Mouse (Mus musculus): ENCODE results near the gene Gm10283.
"Not testable (repeated sequence)": the region's sequence is repeated elsewhere in the genome, so short reads cannot be mapped to it uniquely, and the experiment has no call there.

Gm10283 gene

DNA sequence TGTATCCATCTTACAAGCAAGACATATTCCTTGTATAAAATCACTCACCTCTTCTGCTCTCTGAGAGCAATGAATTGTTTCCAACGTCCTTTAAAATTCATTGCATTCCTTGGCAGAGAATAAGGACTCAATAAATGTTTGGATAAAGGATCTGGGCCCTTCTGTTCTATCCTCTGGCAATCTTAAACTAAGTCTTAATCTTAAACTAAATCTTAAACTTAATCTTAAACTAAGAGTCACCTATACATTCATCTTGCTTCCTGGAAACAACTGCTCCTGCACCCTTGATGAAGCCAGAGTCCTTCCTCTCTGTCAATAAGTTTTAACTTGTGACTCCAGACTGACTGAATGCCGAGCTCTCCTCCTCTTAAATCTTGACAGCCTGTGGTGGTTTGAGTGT, at the start of gene Gm10283:
Gene Gm10283 (minus strand): TSS at position 101 of the 400 bp plus-strand sequence.
- no peak for DNase-seq (ENCODE audit: low spot score)

DNA sequence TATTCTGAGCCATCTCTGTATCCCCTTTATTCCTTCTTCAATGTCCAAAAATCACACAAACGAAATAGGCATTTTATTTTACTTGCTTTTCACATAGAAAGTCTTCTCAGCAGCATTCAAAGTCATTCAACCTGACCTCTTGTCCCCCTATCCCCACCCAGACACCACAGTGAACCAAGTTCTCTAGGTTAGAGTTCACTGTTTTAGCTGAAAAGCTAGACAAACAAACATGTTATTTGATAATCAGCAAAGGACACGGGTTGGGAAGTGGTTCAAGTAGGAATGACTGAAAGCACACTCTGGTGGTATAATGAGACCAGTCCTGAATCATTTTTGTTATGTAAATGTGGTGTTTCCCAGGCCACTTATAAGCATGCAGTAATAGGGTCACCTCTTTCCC, 31.9 kb upstream of the Gm10283 start:
- no peak for DNase-seq (ENCODE audit: low spot score)

GRCm38 (mm10) chr8:60518286-60518685, 15.3 kb upstream of the Gm10283 start:
- DNase-seq (ENCODE audit: low spot score) = no peak

GRCm38 (mm10) chr8:60505653-60506521, 2.9 kb upstream of the Gm10283 start, which contains the start of gene Aadat:
Gene Aadat, plus strand, starts transcription at chr8:60505932.
- no peak for DNase-seq (ENCODE audit: low spot score)

DNA sequence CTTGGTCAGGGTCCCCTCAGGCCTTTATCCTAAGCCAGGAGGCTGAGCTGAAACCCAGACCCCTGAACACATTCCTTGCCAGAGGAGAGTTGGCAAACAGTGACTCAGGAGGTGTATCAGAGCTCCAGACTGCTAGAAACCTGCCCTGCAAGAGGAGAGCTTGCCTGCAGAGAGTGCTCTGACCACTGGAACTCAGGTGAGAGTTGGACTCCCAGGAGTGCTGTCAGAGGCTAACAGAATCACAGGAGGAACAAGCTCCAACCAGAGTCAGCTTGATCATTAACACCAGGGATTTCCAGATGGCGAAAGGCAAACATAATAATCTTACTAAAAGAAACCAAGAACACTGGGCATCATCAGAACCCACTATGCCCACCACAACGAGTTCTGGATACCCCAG, 8.0 kb downstream of the Gm10283 start:
- DNase-seq (ENCODE audit: low spot score) = not testable (repeated sequence)

DNA sequence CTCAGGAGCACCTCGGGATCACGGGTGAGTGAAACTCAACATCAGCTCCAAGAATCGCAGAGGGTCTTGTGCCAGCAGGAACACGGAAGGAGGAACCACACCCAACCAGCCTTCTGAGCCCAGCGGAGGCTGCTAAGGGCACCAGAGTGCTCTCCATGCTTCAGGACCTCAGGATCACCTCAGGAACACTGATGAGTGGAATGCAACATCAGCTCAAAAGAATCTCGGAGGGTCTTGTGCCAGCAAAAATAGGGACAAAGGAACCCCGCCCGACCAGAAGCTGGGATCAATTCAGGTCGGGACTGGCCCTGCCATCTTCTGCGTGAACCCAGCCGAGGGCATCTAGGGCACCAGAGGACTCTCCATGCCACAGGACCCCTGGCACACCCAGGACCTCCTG, 8.4 kb downstream of the Gm10283 start:
- DNase-seq (ENCODE audit: low spot score) = no peak

GRCm38 (mm10) chr8:60492471-60492870, 10.5 kb downstream of the Gm10283 start:
- DNase-seq (ENCODE audit: low spot score) = no peak

- no peak for DNase-seq (ENCODE audit: low spot score)
Observed at GRCm38 (mm10) chr8:60491871-60492270, 11.1 kb downstream of the Gm10283 start.

DNA sequence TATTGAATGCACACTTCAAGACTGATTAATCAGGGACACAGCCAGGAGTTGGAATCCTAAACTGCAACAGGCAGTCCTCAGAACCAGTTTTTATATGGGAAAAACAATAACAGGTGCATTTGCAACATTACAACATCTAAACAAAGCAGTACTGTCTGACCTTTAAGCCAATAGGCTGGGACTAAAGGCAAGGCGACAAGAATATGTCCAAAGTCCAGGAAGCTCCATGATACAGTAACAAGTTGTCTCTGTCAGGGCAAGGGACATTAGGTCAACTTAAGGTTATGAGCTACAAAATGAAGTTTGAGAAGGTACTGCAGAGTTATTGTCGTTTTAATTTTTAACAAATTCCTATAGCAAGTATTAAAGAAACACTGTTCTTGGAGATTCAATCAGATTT, 12.9 kb downstream of the Gm10283 start:
- no peak for DNase-seq (ENCODE audit: low spot score)

- no peak for DNase-seq (ENCODE audit: low spot score)
Observed at GRCm38 (mm10) chr8:60466686-60467335, 36.2 kb downstream of the Gm10283 start.

- no peak for DNase-seq (ENCODE audit: low spot score)
Observed at GRCm38 (mm10) chr8:60449296-60449695, 53.7 kb downstream of the Gm10283 start.

DNA sequence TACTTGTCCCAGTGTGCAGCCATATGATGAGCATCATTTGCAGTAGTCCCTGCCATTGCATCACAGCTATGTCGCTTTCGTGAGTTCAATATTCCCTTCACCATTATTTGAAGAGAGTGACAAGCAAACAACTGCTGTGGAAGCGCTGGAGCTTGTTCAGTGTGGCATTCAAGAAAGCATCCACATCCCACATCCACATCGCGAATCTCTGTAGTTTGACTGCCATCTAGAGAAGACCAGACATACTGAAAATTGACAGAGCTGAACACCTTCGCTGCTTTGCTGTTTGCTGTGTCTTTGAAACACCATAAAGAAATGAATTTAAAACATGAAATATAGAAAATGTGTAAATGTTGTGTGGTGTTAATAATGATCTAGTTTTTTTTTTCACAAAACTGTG, 58.0 kb downstream of the Gm10283 start:
- DNase-seq (ENCODE audit: low spot score) = no peak

DNA sequence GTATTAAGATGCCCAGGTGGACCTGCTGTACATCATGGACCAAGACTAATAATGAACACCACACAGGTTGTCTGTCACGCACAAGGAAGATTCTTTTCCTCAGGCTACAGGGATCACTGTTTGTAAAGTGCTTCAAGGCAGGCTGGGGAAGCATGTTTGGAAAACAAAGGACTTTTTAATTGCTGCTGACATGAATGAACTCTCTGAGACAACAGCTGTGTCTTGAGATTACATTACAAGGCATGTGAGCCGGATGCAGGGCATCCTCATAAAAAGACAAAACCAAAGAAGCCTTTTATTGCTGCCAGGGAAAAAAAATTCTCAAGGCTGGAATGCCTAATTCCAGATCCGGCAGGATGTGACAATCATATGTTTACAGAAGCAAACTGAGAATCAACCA, 64.4 kb downstream of the Gm10283 start:
- no peak for DNase-seq (ENCODE audit: low spot score)

GRCm38 (mm10) chr8:60436872-60437271, 66.1 kb downstream of the Gm10283 start:
- no peak for DNase-seq (ENCODE audit: low spot score)

- no peak for DNase-seq (ENCODE audit: low spot score)
Observed at GRCm38 (mm10) chr8:60432649-60433048, 70.3 kb downstream of the Gm10283 start.

- no peak for DNase-seq (ENCODE audit: low spot score)
Observed at GRCm38 (mm10) chr8:60406358-60406757, 96.6 kb downstream of the Gm10283 start.

- DNase-seq (ENCODE audit: low spot score) = no peak
Observed at GRCm38 (mm10) chr8:60404994-60405548, 97.9 kb downstream of the Gm10283 start.

DNA sequence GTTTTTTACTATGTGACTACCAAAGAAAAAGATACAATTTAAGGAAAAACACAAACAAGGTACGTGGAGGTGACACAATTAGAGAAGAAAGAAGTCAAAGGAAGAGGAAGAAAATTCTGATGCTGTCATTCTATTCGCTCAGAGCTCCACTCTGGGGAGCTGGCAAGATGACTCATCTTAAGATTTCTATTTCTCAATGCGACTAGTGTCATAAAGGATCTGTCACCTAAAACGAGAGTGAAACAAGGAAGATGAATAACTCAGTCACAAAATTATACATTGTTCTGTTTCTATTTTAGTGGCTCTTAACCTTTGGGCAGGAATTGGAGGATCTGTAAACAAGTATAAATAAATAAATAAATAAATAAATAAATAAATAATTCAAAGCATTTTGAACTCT, 109.3 kb downstream of the Gm10283 start:
- no peak for DNase-seq (ENCODE audit: low spot score)

DNA sequence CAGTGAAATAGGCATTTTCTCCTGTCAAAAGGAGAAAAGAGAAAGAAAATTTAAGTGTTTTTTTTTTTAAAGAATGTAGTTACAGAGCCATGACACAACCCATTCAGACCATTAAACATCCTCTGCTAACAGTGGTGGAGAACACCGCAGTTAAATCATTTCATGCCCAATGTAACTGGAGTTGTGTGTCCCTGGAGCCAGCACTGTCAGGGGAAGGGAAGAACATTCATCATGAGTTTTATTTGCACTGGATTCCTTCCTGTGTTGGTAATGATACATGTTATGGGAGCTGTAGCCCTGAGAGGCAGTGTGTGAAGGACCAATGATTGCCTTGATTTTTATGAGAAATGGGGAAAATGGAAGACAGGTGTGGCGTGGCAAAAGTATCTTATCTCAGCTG, 116.4 kb downstream of the Gm10283 start:
- no peak for DNase-seq (ENCODE audit: low spot score)

All from T-cell, adult 2 months (primary cell).